Mouse (Mus musculus): ENCODE data around the gene Mpnd. TPM values are rescaled to one million over a fixed set of nuclear protein-coding genes. Genes with fewer than 3 reads are reported as not detected.

The Mpnd gene
- 71.2 and 82.9 TPM in 2 replicates for polyA plus RNA-seq (2015; fragmentation: Nextera tagmentation; extraction: Ambion mirVana)

DNA sequence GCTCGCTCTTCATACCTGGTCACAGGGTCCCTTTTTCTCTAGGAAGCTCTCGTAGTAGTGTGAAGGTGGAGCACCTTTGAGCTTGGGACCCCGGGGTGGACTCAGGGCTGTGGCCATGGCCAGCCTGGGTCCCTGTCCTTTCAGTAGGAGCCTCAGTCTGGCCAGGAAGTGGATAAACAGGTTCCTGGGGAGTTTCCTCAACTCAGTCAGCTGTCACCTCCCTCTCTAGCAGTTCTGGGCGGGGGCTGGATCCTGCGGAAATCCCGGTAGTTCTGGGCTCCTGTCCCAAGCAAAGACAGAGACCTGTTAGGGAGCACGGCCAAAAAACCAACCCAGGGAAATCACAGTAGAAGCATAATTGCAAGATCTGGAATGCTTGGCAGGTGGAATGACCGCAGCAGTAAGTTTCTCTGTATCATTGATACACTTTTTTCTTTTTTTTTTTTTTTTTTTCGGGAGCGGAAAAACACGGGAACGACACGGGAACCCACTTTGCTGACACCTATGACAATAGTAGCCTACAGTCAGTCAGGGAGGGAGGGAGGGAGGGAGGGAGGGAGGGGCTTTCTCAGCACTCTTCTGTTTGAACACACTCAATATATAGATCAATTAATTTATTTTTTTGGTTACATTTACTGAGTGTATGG, at the start of gene Mpnd, which contains the start of gene Stap2:
TSS of gene Mpnd (plus strand) at position 297 of the 647 bp plus-strand sequence.
TSS of gene Stap2 (minus strand) at position 170 of the 647 bp plus-strand sequence.
- Histone ChIP-seq H3K4me3 (peak within 1 kb of the TSS; percentile 29), H3K36me3 (no peaks in the 10 kb centered on the region), H3K27me3 (peaks cover 3% of the 10 kb centered on the region), H3K27ac (no peak within 1 kb of the TSS), H3K4me1 (peaks cover 22% of the 10 kb centered on the region), H3K4me2 (peak within 1 kb of the TSS; percentile 32), H3K9ac (no peak within 1 kb of the TSS), H3K9me3 (no peaks in the 10 kb centered on the region)
- 30% methylated on average over 9 of the region's 13 CpGs for WGBS
- ATAC-seq (ENCODE audit: insufficient number of reproducible peaks, low FRiP score, low TSS enrichment, low read depth): no peak

GRCm38 (mm10) chr17:55956129-55956528, 49.4 kb upstream of the Mpnd start:
- no peaks in the 10 kb centered on the region for H3K9me3 ChIP-seq
- peak overlapping the region; percentile 76 for H3K4me2 ChIP-seq
- H3K9ac ChIP-seq: 0 out of 2 replicates have a peak overlapping the region, but pooled peaks have one; percentile 33
- H3K36me3 ChIP-seq: peaks cover 4% of the 10 kb centered on the region
- ATAC-seq (ENCODE audit: insufficient number of reproducible peaks, low FRiP score, low TSS enrichment, low read depth): no peak
- peak overlapping the region; percentile 47 for H3K4me3 ChIP-seq
- WGBS: 2% methylated on average over 26 of the region's 26 CpGs
- H3K27ac ChIP-seq: no peak overlapping the region
- H3K27me3 ChIP-seq: peaks cover 19% of the 10 kb centered on the region
- peaks cover 27% of the 10 kb centered on the region for H3K4me1 ChIP-seq

- H3K36me3 ChIP-seq: peaks cover 9% of the 10 kb centered on the region
- peak overlapping the region; percentile 76 for H3K4me2 ChIP-seq
- H3K4me1 ChIP-seq: peaks cover 27% of the 10 kb centered on the region
- peaks cover 15% of the 10 kb centered on the region for H3K27me3 ChIP-seq
- 32% methylated on average over 6 of the region's 6 CpGs for WGBS
- no peak overlapping the region for H3K27ac ChIP-seq
- H3K9me3 ChIP-seq: no peaks in the 10 kb centered on the region
- no peak overlapping the region for H3K9ac ChIP-seq
- ATAC-seq (ENCODE audit: insufficient number of reproducible peaks, low FRiP score, low TSS enrichment, low read depth): no peak
- H3K4me3 ChIP-seq: peak overlapping the region; percentile 47
Observed at GRCm38 (mm10) chr17:55956591-55956990, 48.9 kb upstream of the Mpnd start.

GRCm38 (mm10) chr17:55957168-55957567, 48.3 kb upstream of the Mpnd start:
- peaks cover 15% of the 10 kb centered on the region for H3K36me3 ChIP-seq
- no peak overlapping the region for H3K4me2 ChIP-seq
- 0 out of 2 replicates have a peak overlapping the region, but pooled peaks have one; percentile 8 for H3K9ac ChIP-seq
- no peak for ATAC-seq (ENCODE audit: insufficient number of reproducible peaks, low FRiP score, low TSS enrichment, low read depth)
- H3K27me3 ChIP-seq: peaks cover 15% of the 10 kb centered on the region
- WGBS: 15% methylated on average over 9 of the region's 9 CpGs
- H3K9me3 ChIP-seq: no peaks in the 10 kb centered on the region
- no peak overlapping the region for H3K4me3 ChIP-seq
- H3K27ac ChIP-seq: no peak overlapping the region; the same call in 1 of the 2 replicates
- peaks cover 27% of the 10 kb centered on the region for H3K4me1 ChIP-seq

GRCm38 (mm10) chr17:55957726-55958583, 47.6 kb upstream of the Mpnd start:
- Histone ChIP-seq H3K9ac (peak overlapping the region; percentile 26; the same call in 1 of the 2 replicates), H3K9me3 (no peaks in the 10 kb centered on the region), H3K4me1 (peaks cover 28% of the 10 kb centered on the region), H3K27me3 (peaks cover 15% of the 10 kb centered on the region), H3K4me2 (peak overlapping the region; percentile 70), H3K36me3 (peaks cover 18% of the 10 kb centered on the region), H3K4me3 (peak overlapping the region; percentile 62), H3K27ac (peak overlapping the region; percentile 98)
- no peak for ATAC-seq (ENCODE audit: insufficient number of reproducible peaks, low FRiP score, low TSS enrichment, low read depth)
- 81% methylated on average over 13 of the region's 13 CpGs for WGBS

- WGBS: 27% methylated on average over 2 of the region's 2 CpGs
- H3K4me2 ChIP-seq: peak overlapping the region; percentile 70
- H3K4me1 ChIP-seq: peaks cover 32% of the 10 kb centered on the region
- H3K27ac ChIP-seq: peak overlapping the region; percentile 98
- peaks cover 15% of the 10 kb centered on the region for H3K27me3 ChIP-seq
- H3K4me3 ChIP-seq: peak overlapping the region; percentile 62
- no peaks in the 10 kb centered on the region for H3K9me3 ChIP-seq
- H3K36me3 ChIP-seq: peaks cover 18% of the 10 kb centered on the region
- no peak for ATAC-seq (ENCODE audit: insufficient number of reproducible peaks, low FRiP score, low TSS enrichment, low read depth)
- peak overlapping the region; percentile 26; the same call in 1 of the 2 replicates for H3K9ac ChIP-seq
Observed at GRCm38 (mm10) chr17:55958584-55958886, 47.0 kb upstream of the Mpnd start.

DNA sequence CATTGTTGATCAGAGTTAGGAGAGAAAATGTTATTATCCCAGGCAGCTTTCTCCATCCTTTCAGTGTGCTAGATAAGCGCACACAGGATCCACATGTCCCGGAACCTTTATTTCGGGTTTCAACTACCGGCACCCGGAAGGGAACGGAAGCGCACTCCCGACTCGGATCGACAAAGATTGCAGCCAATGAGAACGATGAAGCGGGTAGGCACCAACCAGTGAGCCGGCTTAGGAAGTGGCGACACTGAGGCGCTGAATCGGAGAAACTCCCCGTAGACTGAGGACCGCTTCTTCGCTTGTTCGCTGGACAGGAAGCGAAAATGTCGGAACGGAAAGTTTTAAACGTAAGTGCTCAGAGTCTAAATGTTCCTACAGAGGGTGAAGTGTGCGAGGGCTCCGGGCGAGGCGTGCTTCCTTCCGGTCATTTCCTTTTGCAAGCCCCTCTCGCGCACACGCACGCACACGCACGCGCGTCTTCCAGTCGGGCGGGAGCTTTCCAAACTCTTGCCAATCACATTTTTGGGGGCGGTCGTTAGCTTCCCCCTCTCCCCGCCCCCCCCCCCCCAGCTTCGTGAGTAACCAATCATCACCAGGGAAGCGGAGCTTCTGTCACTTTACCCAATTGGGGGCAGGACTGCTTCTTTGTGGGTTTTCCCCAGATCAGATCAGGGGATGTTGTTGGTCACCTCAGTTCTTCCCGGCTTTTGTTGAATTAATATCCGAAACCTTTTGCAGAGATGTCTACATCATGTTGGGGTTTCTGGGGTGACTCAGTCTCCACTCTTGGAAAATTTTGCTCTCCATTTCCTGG, 46.4 kb upstream of the Mpnd start, which contains the start of gene Yju2:
TSS of gene Yju2 (plus strand) at position 182 of the 811 bp plus-strand sequence.
- ATAC-seq (ENCODE audit: insufficient number of reproducible peaks, low FRiP score, low TSS enrichment, low read depth): peak; percentile 91
- Histone ChIP-seq H3K9me3 (no peaks in the 10 kb centered on the region), H3K4me1 (peaks cover 32% of the 10 kb centered on the region), H3K4me3 (peak within 1 kb of the TSS; percentile 62), H3K9ac (peak within 1 kb of the TSS; percentile 39), H3K36me3 (peaks cover 23% of the 10 kb centered on the region), H3K4me2 (peak within 1 kb of the TSS; percentile 70), H3K27ac (peak within 1 kb of the TSS; percentile 98), H3K27me3 (peaks cover 10% of the 10 kb centered on the region)
- WGBS: under 1% methylated on average over 45 of the region's 46 CpGs

- Histone ChIP-seq H3K27me3 (peaks cover under 1% of the 10 kb centered on the region; the same call in 1 of the 2 replicates), H3K9me3 (no peaks in the 10 kb centered on the region)
- ATAC-seq (ENCODE audit: insufficient number of reproducible peaks, low FRiP score, low TSS enrichment, low read depth): no peak
Observed at GRCm38 (mm10) chr17:55959946-55960740, 45.4 kb upstream of the Mpnd start.

DNA sequence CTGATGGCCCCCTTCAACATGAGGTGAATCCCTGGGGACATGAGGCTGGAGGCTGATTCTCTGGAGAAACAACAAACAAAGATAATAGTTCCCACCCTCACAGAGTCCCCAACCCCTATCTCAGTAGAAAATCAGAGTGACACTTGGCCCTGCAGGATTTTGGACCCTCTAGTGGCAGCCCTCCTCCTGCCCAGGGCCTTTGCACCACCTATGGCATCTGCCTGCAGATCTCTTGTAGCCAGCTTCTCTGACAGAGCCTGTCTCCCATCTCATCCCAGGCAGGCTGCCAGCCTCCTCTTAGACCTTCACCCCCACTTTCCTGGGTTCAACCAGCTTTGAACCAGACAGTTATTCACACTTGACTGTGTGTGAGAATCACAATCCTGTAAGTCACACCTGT, 44.7 kb upstream of the Mpnd start:
- H3K4me1 ChIP-seq: peaks cover 32% of the 10 kb centered on the region
- no peak overlapping the region for H3K4me3 ChIP-seq
- H3K4me2 ChIP-seq: no peak overlapping the region
- H3K9ac ChIP-seq: no peak overlapping the region
- H3K27ac ChIP-seq: no peak overlapping the region
- peaks cover 38% of the 10 kb centered on the region for H3K36me3 ChIP-seq
- no peak for ATAC-seq (ENCODE audit: insufficient number of reproducible peaks, low FRiP score, low TSS enrichment, low read depth)
- no peaks in the 10 kb centered on the region for H3K9me3 ChIP-seq
- no peaks in the 10 kb centered on the region for H3K27me3 ChIP-seq

More at GRCm38 (mm10) chr17:55959946-55960740, 45.4 kb upstream of the Mpnd start:
- WGBS: 70% methylated on average over 10 of the region's 10 CpGs
- peak overlapping the region; percentile 98 for H3K27ac ChIP-seq
- peak overlapping the region; percentile 50 for H3K4me2 ChIP-seq
- H3K36me3 ChIP-seq: peaks cover 33% of the 10 kb centered on the region
- peak overlapping the region; percentile 62 for H3K4me3 ChIP-seq
- H3K9ac ChIP-seq: peak overlapping the region; percentile 39; the same call in 1 of the 2 replicates
- H3K4me1 ChIP-seq: peaks cover 32% of the 10 kb centered on the region

- no peak overlapping the region for H3K27ac ChIP-seq
- peaks cover 24% of the 10 kb centered on the region for H3K4me1 ChIP-seq
- no peaks in the 10 kb centered on the region for H3K9me3 ChIP-seq
- no peak overlapping the region for H3K4me3 ChIP-seq
- 93% methylated on average over 7 of the region's 7 CpGs for WGBS
- no peak overlapping the region for H3K4me2 ChIP-seq
- H3K36me3 ChIP-seq: peaks cover 46% of the 10 kb centered on the region
- H3K9ac ChIP-seq: no peak overlapping the region
- H3K27me3 ChIP-seq: no peaks in the 10 kb centered on the region
- no peak for ATAC-seq (ENCODE audit: insufficient number of reproducible peaks, low FRiP score, low TSS enrichment, low read depth)
Observed at GRCm38 (mm10) chr17:55961631-55962030, 43.9 kb upstream of the Mpnd start.

DNA sequence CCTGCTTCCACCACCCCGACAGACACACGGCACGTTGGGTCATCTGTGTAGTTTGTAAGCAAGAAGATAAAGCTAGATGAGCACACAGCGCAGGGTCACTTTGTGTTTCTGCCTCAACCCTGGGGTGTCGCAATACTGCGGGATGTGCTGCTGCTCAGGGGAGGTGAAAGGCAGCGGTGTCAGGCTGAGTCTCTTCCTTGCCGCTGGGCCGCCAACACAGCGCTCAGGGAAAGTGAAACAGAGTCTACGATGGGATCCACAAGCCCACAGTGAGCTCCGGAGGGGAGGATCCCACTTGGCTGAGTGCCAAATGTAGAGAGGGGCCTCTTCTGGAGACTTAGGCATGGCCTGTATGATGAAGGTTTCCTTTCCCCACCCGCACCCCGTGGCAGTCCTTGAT, 42.3 kb upstream of the Mpnd start:
- no peak for ATAC-seq (ENCODE audit: insufficient number of reproducible peaks, low FRiP score, low TSS enrichment, low read depth)
- Histone ChIP-seq H3K27ac (no peak overlapping the region), H3K4me2 (no peak overlapping the region), H3K27me3 (no peaks in the 10 kb centered on the region), H3K9me3 (no peaks in the 10 kb centered on the region), H3K4me1 (peaks cover 16% of the 10 kb centered on the region), H3K9ac (no peak overlapping the region), H3K4me3 (no peak overlapping the region), H3K36me3 (peaks cover 62% of the 10 kb centered on the region)
- 74% methylated on average over 14 of the region's 14 CpGs for WGBS
